Mouse (Mus musculus) CH12.LX (cell line): Measurements from ENCODE around the gene Guca1b. TPM values are rescaled to one million over a fixed set of nuclear protein-coding genes. Genes with fewer than 3 reads are reported as not detected.
A peak's percentile ranks its signal among the peaks of the same experiment; 100 is the strongest.

Experiments
- DNase-seq: peaks from one replicate; pipeline ENCODE4 v3.0.0-alpha.2; 2013; ENCODE audit errors: extremely low read depth
- H3K27ac ChIP-seq: 2 replicates; pipeline ENCODE4 v1.5.1; 2012; ENCODE audit warnings: low read depth, mild to moderate bottlenecking, control low read depth, moderate library complexity; ENCODE audit not compliant: insufficient read depth
- H3K27me3 ChIP-seq: replicated peaks from 2 replicates; pipeline ENCODE3; 2012; ENCODE audit warnings: inconsistent platforms
- H3K36me3 ChIP-seq, 2 experiments: replicated peaks in 1 of 2; 2 replicates each; pipeline versions ENCODE3 to v1.6.1; 2012; ENCODE audit warnings: inconsistent platforms in 1 of 2, low read length in 1 of 2, mild to moderate bottlenecking in 1 of 2, mixed read lengths in 1 of 2, moderate library complexity in 1 of 2; ENCODE audit not compliant: control insufficient read depth in 1 of 2, insufficient read depth in 1 of 2
- H3K4me1 ChIP-seq, 2 experiments: 2 replicates each; pipeline ENCODE4 v1.6.1; 2012; ENCODE audit warnings: inconsistent platforms in 1 of 2, moderate library complexity in 1 of 2; ENCODE audit not compliant: insufficient read depth in 2 of 2, control insufficient read depth in 1 of 2
- H3K4me2 ChIP-seq: 2 replicates; pipeline ENCODE4 v1.6.1; 2012; ENCODE audit warnings: low read depth, mild to moderate bottlenecking, control low read depth; ENCODE audit not compliant: poor library complexity, insufficient read depth, severe bottlenecking
- H3K4me3 ChIP-seq, 3 experiments: fragments of 150-350 bp in 1 of 3; sonication (generic) in 1 of 3; replicated peaks in 1 of 3; 2 replicates each; pipeline versions ENCODE3 to v1.5.1; 2011 to 2012; ENCODE audit warnings: low read depth in 2 of 3, low read length in 2 of 3, mild to moderate bottlenecking in 2 of 3, moderate library complexity in 2 of 3, control low read depth in 1 of 3, improper control_type of control experiment in 1 of 3, inconsistent platforms in 1 of 3, mixed read lengths in 1 of 3; ENCODE audit not compliant: poor library complexity in 1 of 3
- H3K79me2 ChIP-seq: replicated peaks from 2 replicates; pipeline ENCODE4 v1.6.1; 2012; ENCODE audit warnings: mild to moderate bottlenecking, moderate library complexity; ENCODE audit not compliant: control insufficient read depth, poor library complexity, insufficient read depth, severe bottlenecking; ENCODE audit errors: extremely low read depth
- H3K9ac ChIP-seq: 2 replicates; pipeline ENCODE4 v1.6.1; 2012; ENCODE audit warnings: low read depth, mild to moderate bottlenecking, control low read depth, moderate library complexity; ENCODE audit not compliant: insufficient read depth
- H3K9me3 ChIP-seq: replicated peaks from 2 replicates; pipeline ENCODE3; 2012; ENCODE audit warnings: low read length, inconsistent platforms, mixed read lengths
- CTCF ChIP-seq, 2 experiments: IDR thresholded peaks in 1 of 2; conservative IDR thresholded peaks in 1 of 2; 2 replicates each; pipeline ENCODE4 v1.5.1; 2011 to 2012; ENCODE audit warnings: low read depth in 2 of 2, low read length in 2 of 2, improper control_type of control experiment in 1 of 2, inconsistent platforms in 1 of 2, mild to moderate bottlenecking in 1 of 2, moderate library complexity in 1 of 2
- ELF1 ChIP-seq: IDR thresholded peaks from 2 replicates; pipeline ENCODE4 v1.6.1; 2014; ENCODE audit warnings: low read depth, mild to moderate bottlenecking, inconsistent platforms, low read length, improper control_type of control experiment
- GABPA ChIP-seq: IDR thresholded peaks from 2 replicates; pipeline ENCODE4 v1.6.1; 2012; ENCODE audit warnings: low read depth, low read length, improper control_type of control experiment, inconsistent platforms; ENCODE audit not compliant: insufficient replicate concordance
- IRF4 ChIP-seq: IDR thresholded peaks from 2 replicates; pipeline ENCODE4 v1.6.1; 2014; ENCODE audit warnings: low read depth, mild to moderate bottlenecking, inconsistent platforms, low read length, improper control_type of control experiment
- MAFK ChIP-seq: IDR thresholded peaks from 2 replicates; pipeline ENCODE4 v1.6.1; 2011; ENCODE audit warnings: low read length, improper control_type of control experiment; ENCODE audit not compliant: insufficient replicate concordance
- MAZ ChIP-seq: IDR thresholded peaks from 2 replicates; pipeline ENCODE4 v1.6.1; 2012; ENCODE audit warnings: low read depth, mild to moderate bottlenecking, inconsistent platforms, low read length, improper control_type of control experiment, moderate library complexity
- PAX5 ChIP-seq: IDR thresholded peaks from 2 replicates; pipeline ENCODE4 v1.6.1; 2012; ENCODE audit warnings: low read length, inconsistent platforms, mixed read lengths
- POLR2AphosphoS2 ChIP-seq: IDR thresholded peaks from 2 replicates; pipeline ENCODE4 v1.6.1; 2011; ENCODE audit warnings: low read depth, low read length, improper control_type of control experiment
- RAD21 ChIP-seq: IDR thresholded peaks from 2 replicates; pipeline ENCODE4 v1.6.1; 2011; ENCODE audit warnings: low read depth, mild to moderate bottlenecking, low read length, improper control_type of control experiment, moderate library complexity
- SMC3 ChIP-seq: IDR thresholded peaks from 2 replicates; pipeline ENCODE4 v1.6.1; 2011; ENCODE audit warnings: low read depth, low read length, improper control_type of control experiment
- TCF12 ChIP-seq: IDR thresholded peaks from 2 replicates; pipeline ENCODE4 v1.6.1; 2014; ENCODE audit warnings: low read depth, mild to moderate bottlenecking, inconsistent platforms, low read length, improper control_type of control experiment
- UBTF ChIP-seq: IDR thresholded peaks from 2 replicates; pipeline ENCODE4 v1.6.1; 2012; ENCODE audit warnings: low read depth, mild to moderate bottlenecking, inconsistent platforms, low read length, improper control_type of control experiment, moderate library complexity
- USF1 ChIP-seq: IDR thresholded peaks from 2 replicates; pipeline ENCODE4 v1.6.1; 2014; ENCODE audit warnings: low read depth, mild to moderate bottlenecking, inconsistent platforms, low read length, improper control_type of control experiment
- ZC3H11A ChIP-seq: IDR thresholded peaks from 2 replicates; pipeline ENCODE4 v1.6.1; 2012; ENCODE audit warnings: low read depth, mild to moderate bottlenecking, inconsistent platforms, low read length, improper control_type of control experiment
- dilution Hi-C: fragments of 300-500 bp; cut with MboI; formaldehyde crosslinking; loops from 2 replicates; pipeline ENCODE4 v1.14.3; 2020; ENCODE audit warnings: low sequenced_read_pairs; ENCODE audit not compliant: extremely low pct_unique_long_range_greater_than_20kb, extremely low pct_ligation_motif_present
- in situ Hi-C: fragments of 300-500 bp; cut with MboI; formaldehyde crosslinking; loops from 3 replicates; pipeline ENCODE4 v1.14.3; 2019; ENCODE audit warnings: low sequenced_read_pairs, low pct_ligation_motif_present, low pct_unique_long_range_greater_than_20kb, mixed read lengths
- polyA plus RNA-seq: library from polyadenylated mRNA; unstranded; fragments of >175 nt; gene quantifications from 2 replicates; pipeline ENCODE4 v1.2.1, GENCODE M21; 2012; ENCODE audit warnings: low read depth; ENCODE audit not compliant: insufficient read length
- total RNA-seq, 2 experiments: library from RNA; depleted of rRNA; stranded (reverse); fragments of 300-350 nt in 1 of 2; fragments of >200 nt in 1 of 2; gene quantifications; 2 replicates each; pipeline ENCODE4 v1.2.3; 2012 to 2014

Guca1b gene
- total and polyA plus RNA-seq, 3 experiments = 0.59 to 1.6 (median 0.62) TPM

GRCm38 (mm10) chr17:47424186-47424585 lies 39.0 kb downstream of the Guca1b start:
- dilution Hi-C loops (no loop called here), in situ Hi-C loops (no loop called here)
- Histone ChIP-seq H3K27me3 (peaks cover 18% of the 10 kb centered on the region), H3K36me3 (no peaks in the 10 kb centered on the region), H3K27ac (no peak overlapping the region), H3K4me1 (no peaks in the 10 kb centered on the region), H3K9me3 (no peaks in the 10 kb centered on the region), H3K4me3 (no peak overlapping the region), H3K9ac (no peak overlapping the region), H3K79me2 (no peaks in the 10 kb centered on the region), H3K4me2 (no peak overlapping the region)
- no peak for DNase-seq
- TF ChIP-seq GABPA = no peak
- TF ChIP-seq PAX5 = no peak
- TF ChIP-seq POLR2AphosphoS2 = no peak
- no peak for TF ChIP-seq USF1
- TF ChIP-seq MAZ = no peak

GRCm38 (mm10) chr17:47427316-47427715 lies 42.1 kb downstream of the Guca1b start:
- Histone ChIP-seq H3K27ac (no peak overlapping the region), H3K27me3 (peaks cover 12% of the 10 kb centered on the region), H3K4me3 (no peak overlapping the region), H3K4me2 (no peak overlapping the region), H3K9ac (no peak overlapping the region), H3K79me2 (no peaks in the 10 kb centered on the region), H3K36me3 (no peaks in the 10 kb centered on the region), H3K9me3 (no peaks in the 10 kb centered on the region), H3K4me1 (no peaks in the 10 kb centered on the region)
- DNase-seq = no peak
- no peak for TF ChIP-seq ZC3H11A
- peak; percentile 10 to 57; a peak in 2 of 4 replicates for TF ChIP-seq CTCF (conservative IDR thresholded peaks at IDR 0.05 in 1 of 2, IDR thresholded peaks at IDR 0.05 in 1 of 2; ENCODE audit: low read depth in 2 of 2, low read length in 2 of 2)
- peak; percentile 42 for TF ChIP-seq SMC3
- peak; percentile 43 for TF ChIP-seq RAD21
- dilution Hi-C loops = no loop called here
- in situ Hi-C loops = loop anchor here (5.0 kb wide), 1 partner anchor 35 kb away; no protein-coding TSS in a partner anchor

- dilution Hi-C loops = no loop called here
Observed at GRCm38 (mm10) chr17:47428831-47429304, 43.7 kb downstream of the Guca1b start.

More at GRCm38 (mm10) chr17:47428831-47429304, 43.7 kb downstream of the Guca1b start:
- Histone ChIP-seq H3K4me2 (0 out of 2 replicates have a peak overlapping the region, but pooled peaks have one; percentile 7), H3K27ac (no peak overlapping the region), H3K9me3 (no peaks in the 10 kb centered on the region), H3K4me1 (no peaks in the 10 kb centered on the region), H3K27me3 (peaks cover 8% of the 10 kb centered on the region), H3K36me3 (no peaks in the 10 kb centered on the region), H3K9ac (no peak overlapping the region), H3K4me3 (no peak overlapping the region), H3K79me2 (no peaks in the 10 kb centered on the region)
- in situ Hi-C loops = loop anchor here (5.0 kb wide), 1 partner anchor 37 kb away; no protein-coding TSS in a partner anchor
- TF ChIP-seq TCF12 (0 out of 2 replicates have a peak, but pooled peaks have one; percentile 29), MAFK (peak; percentile 98), RAD21 (peak; percentile 56), IRF4 (0 out of 2 replicates have a peak, but pooled peaks have one; percentile 16), ELF1 (no peak), CTCF (conservative IDR thresholded peaks at IDR 0.05 in 1 of 2, IDR thresholded peaks at IDR 0.05 in 1 of 2; ENCODE audit: low read depth in 2 of 2, low read length in 2 of 2) (peak in 1 of 2 experiments; percentile 72; a peak in 2 of 4 replicates), SMC3 (peak; percentile 62), UBTF (no peak)
- no peak for DNase-seq
